Mouse (Mus musculus) G1E (cell line): ENCODE measurements around the gene Abo. TPM values are rescaled to one million over a fixed set of nuclear protein-coding genes. Genes with fewer than 3 reads are reported as not detected.

Source experiments
- ATAC-seq: 2 replicates; pipeline ENCODE4 v1.8.0; 2016; ENCODE audit warnings: mild to moderate bottlenecking; ENCODE audit not compliant: insufficient number of reproducible peaks, poor library complexity, low FRiP score, severe bottlenecking; ENCODE audit errors: extremely low read depth
- DNase-seq: peaks from one replicate; pipeline ENCODE4 v3.0.0; 2012; ENCODE audit warnings: low spot score
- H3K27me3 ChIP-seq: 2 replicates; pipeline ENCODE4 v1.6.1; 2012; ENCODE audit warnings: mild to moderate bottlenecking, low read length, inconsistent platforms; ENCODE audit not compliant: insufficient read depth
- H3K36me3 ChIP-seq: replicated peaks from 2 replicates; pipeline ENCODE3; 2012; ENCODE audit warnings: mild to moderate bottlenecking, inconsistent platforms
- H3K4me1 ChIP-seq: 2 replicates; pipeline ENCODE4 v1.6.1; 2012; ENCODE audit warnings: low read depth, low read length, inconsistent platforms, mixed read lengths; ENCODE audit not compliant: insufficient read depth
- H3K4me3 ChIP-seq: 2 replicates; pipeline ENCODE4 v1.5.1; 2012; ENCODE audit warnings: low read depth, mild to moderate bottlenecking, inconsistent platforms, low read length, moderate library complexity, mixed read lengths
- H3K9me3 ChIP-seq: replicated peaks from 2 replicates; pipeline ENCODE4 v1.6.1; 2012; ENCODE audit warnings: inconsistent platforms
- CTCF ChIP-seq: IDR thresholded peaks from 2 replicates; pipeline ENCODE4 v1.5.1; 2012; ENCODE audit warnings: low read depth, low read length, inconsistent platforms, mixed read lengths
- GATA1 ChIP-seq: IDR thresholded peaks from 2 replicates; pipeline ENCODE4 v1.6.1; 2012; ENCODE audit warnings: borderline replicate concordance, low read length, inconsistent platforms, mixed read lengths
- GATA2 ChIP-seq: IDR thresholded peaks from 2 replicates; pipeline ENCODE4 v1.6.1; 2012; ENCODE audit warnings: low read depth, low read length, inconsistent platforms, borderline replicate concordance
- POLR2AphosphoS5 ChIP-seq: IDR thresholded peaks from 2 replicates; pipeline ENCODE4 v1.6.1; 2012; ENCODE audit warnings: low read depth, low read length, inconsistent platforms; ENCODE audit not compliant: insufficient replicate concordance
- TAL1 ChIP-seq: conservative IDR thresholded peaks from 2 replicates; pipeline ENCODE4 v1.6.1; 2012; ENCODE audit warnings: low read depth, low read length, inconsistent platforms, mixed read lengths
- polyA plus RNA-seq: library from polyadenylated mRNA; stranded (reverse); fragments of >175 nt; gene quantifications from 2 replicates; pipeline ENCODE4 v1.2.3, GENCODE M21; 2012
- total RNA-seq, 2 experiments: library from RNA; stranded (forward) in 1 of 2; stranded (reverse) in 1 of 2; fragments of 200-1000 nt in 1 of 2; fragments of >200 nt in 1 of 2; fragmentation: Nextera tagmentation in 1 of 2; gene quantifications; 2 replicates each; pipeline ENCODE4 v1.2.3; 2014 to 2017

Abo gene
- total and polyA plus RNA-seq, 3 experiments: 0.05 TPM; not detected in 2

GRCm38 (mm10) chr2:26910124-26910993, 45.6 kb upstream of the Abo start, which contains the start of the genes Med22 and Rpl7a:
Med22 (minus strand) TSS chr2:26910677.
Rpl7a (plus strand) TSS chr2:26910764.
- no peaks in the 10 kb centered on the region for H3K27me3 ChIP-seq
- ATAC-seq: peak; percentile 42; the same call in 1 of the 2 replicates
- peak within 1 kb of the TSS; percentile 99 for H3K4me3 ChIP-seq
- peak; percentile 88 for DNase-seq
- no peaks in the 10 kb centered on the region for H3K9me3 ChIP-seq
- TF ChIP-seq GATA1: no peak
- TF ChIP-seq GATA2: no peak
- no peak for TF ChIP-seq TAL1
- TF ChIP-seq CTCF: no peak
- TF ChIP-seq POLR2AphosphoS5: no peak
- peaks cover 73% of the 10 kb centered on the region for H3K4me1 ChIP-seq
- H3K36me3 ChIP-seq: peaks cover 82% of the 10 kb centered on the region

GRCm38 (mm10) chr2:26909387-26909784, 44.6 kb upstream of the Abo start:
- H3K9me3 ChIP-seq: no peaks in the 10 kb centered on the region
- TF ChIP-seq CTCF (no peak), GATA2 (no peak), TAL1 (no peak), POLR2AphosphoS5 (no peak), GATA1 (no peak)
- no peaks in the 10 kb centered on the region for H3K27me3 ChIP-seq
- no peak for ATAC-seq
- peak overlapping the region; percentile 99 for H3K4me3 ChIP-seq
- H3K36me3 ChIP-seq: peaks cover 83% of the 10 kb centered on the region
- peaks cover 67% of the 10 kb centered on the region for H3K4me1 ChIP-seq
- DNase-seq: no peak

- DNase-seq (no peak), ATAC-seq (no peak)
- Histone ChIP-seq H3K36me3 (peaks cover 84% of the 10 kb centered on the region), H3K27me3 (no peaks in the 10 kb centered on the region), H3K9me3 (no peaks in the 10 kb centered on the region), H3K4me1 (peaks cover 67% of the 10 kb centered on the region), H3K4me3 (peak overlapping the region; percentile 99)
- TF ChIP-seq GATA1 (no peak), TAL1 (no peak), GATA2 (no peak), CTCF (no peak), POLR2AphosphoS5 (no peak)
Observed at GRCm38 (mm10) chr2:26908710-26909386, 44.1 kb upstream of the Abo start.

- peaks cover 70% of the 10 kb centered on the region for H3K36me3 ChIP-seq
- no peaks in the 10 kb centered on the region for H3K9me3 ChIP-seq
- no peak for TF ChIP-seq POLR2AphosphoS5
- peak; percentile 76 for TF ChIP-seq CTCF
- H3K4me3 ChIP-seq: no peak overlapping the region
- peaks cover 61% of the 10 kb centered on the region for H3K4me1 ChIP-seq
- DNase-seq (no peak), ATAC-seq (no peak)
- H3K27me3 ChIP-seq: no peaks in the 10 kb centered on the region
Observed at GRCm38 (mm10) chr2:26907109-26907508, 42.3 kb upstream of the Abo start.

- no peak for DNase-seq
- H3K9me3 ChIP-seq: no peaks in the 10 kb centered on the region
- H3K27me3 ChIP-seq: no peaks in the 10 kb centered on the region
- no peak for TF ChIP-seq CTCF
- TF ChIP-seq GATA1: no peak
- TF ChIP-seq POLR2AphosphoS5: no peak
- TF ChIP-seq GATA2: no peak
- no peak for TF ChIP-seq TAL1
- peaks cover 66% of the 10 kb centered on the region for H3K4me1 ChIP-seq
- H3K4me3 ChIP-seq: no peak overlapping the region
- no peak for ATAC-seq
- peaks cover 67% of the 10 kb centered on the region for H3K36me3 ChIP-seq
Observed at GRCm38 (mm10) chr2:26906431-26906830, 41.7 kb upstream of the Abo start.

DNA sequence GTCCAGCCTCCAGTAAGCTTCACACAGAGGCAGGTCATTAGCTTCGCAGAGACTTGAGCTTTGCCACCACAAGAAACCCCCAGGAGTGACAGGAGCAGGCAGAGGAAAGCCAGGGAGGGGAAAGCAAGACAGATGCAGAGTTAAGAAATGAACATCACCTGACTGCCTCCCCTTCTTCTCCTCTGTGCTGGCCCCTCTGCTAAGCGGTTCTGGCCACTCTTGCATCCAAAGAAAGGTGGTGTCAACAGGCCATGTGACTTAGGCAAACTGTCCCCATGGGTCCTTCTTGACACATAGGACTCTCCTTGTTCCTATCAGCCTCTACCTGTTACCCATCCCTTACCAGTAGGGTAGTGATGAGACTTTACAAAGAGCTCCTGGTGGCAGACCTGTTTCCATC, 41.2 kb upstream of the Abo start:
- ATAC-seq (no peak), DNase-seq (no peak)
- TF ChIP-seq POLR2AphosphoS5 (no peak), CTCF (no peak), GATA1 (no peak), GATA2 (no peak), TAL1 (no peak)
- H3K9me3 ChIP-seq: no peaks in the 10 kb centered on the region
- H3K4me3 ChIP-seq: no peak overlapping the region
- H3K4me1 ChIP-seq: peaks cover 71% of the 10 kb centered on the region
- H3K27me3 ChIP-seq: no peaks in the 10 kb centered on the region
- H3K36me3 ChIP-seq: peaks cover 67% of the 10 kb centered on the region
